Mouse (Mus musculus) midbrain, embryonic 16.5 days (tissue): ENCODE measurements at regions not wholly inside any gene's neighbourhood (a gene's known extent, or its start where the extent isn't known, plus 50 kb on each side); places are given as distances from the start of the nearest gene placed in this dataset.

Experiments
- ATAC-seq: fragments of 200-750 bp; cut with Nextera tagmentation; 2 replicates; pipeline ENCODE4 v1.8.0; 2017; ENCODE audit warnings: moderate TSS enrichment
- H3K27ac ChIP-seq: fragments of 300-500 bp; sonication (generic); 2 replicates; pipeline ENCODE4 v1.5.1; 2014; ENCODE audit warnings: mild to moderate bottlenecking, low read length, mixed read lengths
- H3K27me3 ChIP-seq: fragments of 300-500 bp; sonication (generic); 2 replicates; pipeline ENCODE4 v1.6.1; 2014; ENCODE audit warnings: low read depth, low read length, mixed read lengths; ENCODE audit not compliant: control insufficient read depth, insufficient read depth
- H3K36me3 ChIP-seq: fragments of 300-500 bp; sonication (generic); 2 replicates; pipeline ENCODE4 v1.6.1; 2014; ENCODE audit warnings: mild to moderate bottlenecking, low read length, moderate library complexity, mixed read lengths; ENCODE audit not compliant: control insufficient read depth, insufficient read depth
- H3K4me1 ChIP-seq: fragments of 300-500 bp; sonication (generic); 2 replicates; pipeline ENCODE4 v1.6.1; 2014; ENCODE audit warnings: mild to moderate bottlenecking, low read length, mixed read lengths; ENCODE audit not compliant: control insufficient read depth, insufficient read depth
- H3K4me2 ChIP-seq: fragments of 300-500 bp; sonication (generic); 2 replicates; pipeline ENCODE4 v1.6.1; 2014; ENCODE audit warnings: mild to moderate bottlenecking, low read length, mixed read lengths
- H3K4me3 ChIP-seq: fragments of 300-500 bp; sonication (generic); 2 replicates; pipeline ENCODE4 v1.5.1; 2014; ENCODE audit warnings: low read depth, mild to moderate bottlenecking, low read length, moderate library complexity, mixed read lengths
- H3K9ac ChIP-seq: fragments of 300-500 bp; sonication (generic); 2 replicates; pipeline ENCODE4 v1.6.1; 2014; ENCODE audit warnings: low read depth, low read length, mixed read lengths
- H3K9me3 ChIP-seq: fragments of 300-500 bp; sonication (generic); replicated peaks from 2 replicates; pipeline ENCODE4 v1.6.1; 2014; ENCODE audit warnings: mild to moderate bottlenecking, low read length, mixed read lengths; ENCODE audit not compliant: control insufficient read depth, poor library complexity, severe bottlenecking
- WGBS: fragments of 180-500 bp; shearing (Covaris S2); extraction: QIAGEN DNeasy Blood & Tissue Kit; methylation state at CpG from one replicate; pipeline ENCODE4 v1.1.7; 2014; 5-methylcytosine and 5-hydroxymethylcytosine counted together

DNA sequence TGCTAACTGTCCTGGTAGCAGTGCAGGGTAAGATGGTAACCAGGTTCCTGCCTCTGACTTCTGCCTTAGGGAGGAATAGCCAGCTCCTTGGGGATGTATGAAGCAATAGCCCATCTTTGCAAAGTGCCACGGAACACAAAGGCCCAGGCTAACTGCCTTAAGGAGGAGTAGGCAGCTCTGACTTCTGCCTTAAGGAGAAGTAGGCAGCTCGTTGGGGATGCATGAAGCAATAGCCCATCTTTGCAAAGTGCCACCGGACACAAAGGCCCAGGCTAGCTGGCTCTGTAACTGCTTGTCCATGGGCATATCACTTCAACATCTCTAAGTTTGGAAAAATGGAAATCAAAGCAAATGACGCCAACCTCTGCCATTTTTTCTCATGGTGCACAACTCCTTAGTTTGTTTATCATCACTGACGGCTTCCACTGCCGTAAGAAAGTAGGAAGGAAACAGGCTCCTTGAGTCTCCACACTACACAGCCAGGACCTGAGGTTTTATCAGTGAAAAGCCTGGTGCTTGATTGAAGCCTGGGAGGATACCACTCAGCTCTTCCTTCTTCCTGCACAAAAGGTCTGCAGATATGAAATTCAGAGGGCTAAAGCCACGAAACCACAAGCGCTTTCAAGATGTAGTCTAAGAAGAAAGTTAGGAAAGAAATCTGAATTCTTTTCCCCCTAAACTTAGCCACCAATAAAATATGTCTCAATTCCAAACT is 74.4 kb upstream of the Lpp start:
- Histone ChIP-seq H3K4me2 (no peak overlapping the region), H3K36me3 (no peaks in the 10 kb centered on the region), H3K9ac (no peak overlapping the region), H3K4me3 (no peak overlapping the region), H3K4me1 (no peaks in the 10 kb centered on the region), H3K27me3 (no peaks in the 10 kb centered on the region), H3K27ac (no peak overlapping the region), H3K9me3 (no peaks in the 10 kb centered on the region)
- no peak for ATAC-seq
- 85% methylated on average over 8 of the region's 8 CpGs for WGBS

DNA sequence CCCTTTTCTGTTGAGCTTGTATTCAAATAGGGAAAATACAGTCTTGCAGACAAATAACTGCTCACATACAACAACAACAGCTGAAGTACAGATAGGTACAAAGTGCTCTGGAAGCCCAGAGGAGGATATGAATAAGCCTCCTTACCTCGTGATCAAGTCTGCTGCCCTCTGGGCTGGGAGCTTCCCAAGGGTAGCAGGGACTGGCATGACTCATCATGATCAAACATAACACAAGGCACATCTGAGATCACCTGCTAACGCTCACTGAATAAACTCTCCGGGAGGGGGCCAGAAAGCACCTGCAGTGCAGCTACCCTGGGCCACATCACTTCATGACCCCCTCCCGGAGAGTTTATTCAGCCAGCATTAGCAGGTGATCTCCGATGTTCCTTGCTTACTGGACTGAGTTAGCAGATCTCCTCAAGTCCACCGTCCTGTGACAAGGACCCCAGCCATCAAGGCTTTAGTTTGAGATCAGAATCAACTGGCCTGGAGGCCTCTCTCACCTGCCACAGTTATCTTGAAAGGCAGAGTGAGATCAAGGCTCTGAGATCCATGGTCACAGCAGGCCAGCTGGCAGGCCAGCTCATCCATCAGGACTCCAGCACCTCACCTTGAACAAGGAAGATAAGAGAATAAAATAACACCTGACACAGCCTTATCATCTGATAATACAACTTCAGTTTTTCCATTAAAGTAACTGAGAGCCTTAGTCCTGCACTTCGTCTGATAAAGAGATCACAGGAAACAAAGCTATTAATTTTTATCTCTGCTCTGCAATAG is 79.6 kb upstream of the Lpp start:
- Histone ChIP-seq H3K27ac (no peak overlapping the region), H3K9ac (no peak overlapping the region), H3K4me2 (no peak overlapping the region), H3K36me3 (no peaks in the 10 kb centered on the region), H3K27me3 (no peaks in the 10 kb centered on the region), H3K4me1 (no peaks in the 10 kb centered on the region), H3K9me3 (no peaks in the 10 kb centered on the region), H3K4me3 (no peak overlapping the region)
- WGBS, result 66% methylated on average over 7 of the region's 7 CpGs
- 0 out of 2 replicates have a peak, but pooled peaks have one; percentile 32 for ATAC-seq

DNA sequence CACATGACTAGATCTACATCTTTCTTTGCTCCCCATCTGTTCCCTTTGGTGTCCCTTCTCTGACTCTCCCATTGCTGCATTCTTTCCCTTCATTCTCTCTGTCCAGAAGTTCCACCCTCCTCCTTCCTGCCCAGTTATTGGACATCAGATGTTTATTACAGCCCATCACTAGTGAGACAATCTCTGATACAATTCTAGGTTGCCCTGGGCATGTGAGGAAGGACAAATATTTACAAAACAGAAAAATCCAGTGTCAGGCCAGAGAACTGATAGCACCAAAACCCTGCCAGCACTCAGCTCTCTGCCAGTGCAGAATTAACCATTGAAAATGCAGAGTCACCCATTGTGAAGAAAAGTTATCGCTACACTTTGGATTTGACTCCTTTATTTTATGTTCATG is 87.9 kb upstream of the Lpp start:
- no peak overlapping the region for H3K9ac ChIP-seq
- H3K36me3 ChIP-seq, result no peaks in the 10 kb centered on the region
- H3K27me3 ChIP-seq, result no peaks in the 10 kb centered on the region
- WGBS, result 100% methylated on average over 1 of the region's 1 CpGs
- H3K4me2 ChIP-seq, result no peak overlapping the region
- no peaks in the 10 kb centered on the region for H3K4me1 ChIP-seq
- no peaks in the 10 kb centered on the region for H3K9me3 ChIP-seq
- no peak overlapping the region for H3K27ac ChIP-seq
- ATAC-seq, result no peak
- H3K4me3 ChIP-seq, result no peak overlapping the region

DNA sequence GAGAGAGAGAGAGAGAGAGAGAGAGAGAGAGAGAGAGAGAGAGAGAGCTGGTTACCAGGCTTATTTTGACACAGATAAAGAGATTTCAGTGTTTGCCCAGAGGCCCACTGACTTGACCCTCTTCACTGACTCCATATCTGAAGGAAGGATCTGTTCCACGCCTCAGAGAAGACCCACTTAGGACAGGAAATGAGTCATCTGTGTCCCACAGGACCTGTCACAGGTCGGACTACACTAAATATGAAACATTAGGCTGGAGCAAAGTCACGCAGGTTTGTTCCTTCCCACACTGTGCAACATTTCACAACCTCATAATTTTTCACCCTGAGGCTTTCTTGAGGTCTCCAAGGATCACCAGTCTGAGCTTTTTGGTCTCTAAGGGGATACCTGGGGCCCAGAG is 96.5 kb upstream of the Lpp start:
- Histone ChIP-seq H3K27ac (no peak overlapping the region), H3K9me3 (no peaks in the 10 kb centered on the region), H3K4me3 (no peak overlapping the region), H3K36me3 (no peaks in the 10 kb centered on the region), H3K4me1 (no peaks in the 10 kb centered on the region), H3K9ac (no peak overlapping the region), H3K4me2 (no peak overlapping the region), H3K27me3 (no peaks in the 10 kb centered on the region)
- ATAC-seq, result no peak
- WGBS, result 63% methylated on average over 3 of the region's 3 CpGs

DNA sequence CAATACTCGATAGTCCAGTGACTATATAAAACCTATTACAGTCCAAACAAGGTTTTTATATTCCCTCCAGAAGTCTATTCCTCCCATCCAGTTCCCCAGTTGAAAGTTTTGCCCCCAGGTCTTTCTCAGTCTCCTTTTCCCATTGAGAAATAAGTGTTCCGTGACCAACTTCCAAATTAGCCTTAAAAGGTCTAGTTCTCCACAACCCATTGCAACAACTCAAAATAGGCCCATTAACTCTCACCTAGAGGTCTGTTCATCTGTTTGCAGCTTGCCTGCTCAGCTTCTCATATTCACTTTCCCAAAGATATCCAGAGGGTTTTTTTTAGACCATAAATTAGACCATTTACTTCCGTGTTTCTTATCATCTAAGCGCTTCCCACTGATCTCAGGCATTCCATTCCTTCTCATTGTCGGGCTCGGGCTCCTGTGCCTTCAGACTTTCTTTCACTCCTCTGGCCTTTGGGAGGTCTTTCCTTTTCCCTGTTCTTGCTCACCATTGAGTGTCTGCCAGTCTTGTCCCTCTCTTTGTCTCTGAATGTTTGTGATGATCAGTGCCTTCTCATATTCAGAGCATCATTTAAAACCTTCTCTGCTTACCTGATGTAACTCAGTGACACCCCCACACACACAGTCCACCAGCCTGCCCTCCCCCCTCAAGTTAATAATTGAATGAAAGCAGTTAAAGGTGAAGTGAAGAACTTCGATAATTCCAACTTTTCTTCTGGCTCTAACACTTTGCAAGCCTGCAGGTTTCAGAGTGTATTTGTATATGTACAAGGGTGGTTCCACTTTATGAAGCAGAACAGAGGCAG is 97.5 kb upstream of the Lpp start:
- Histone ChIP-seq H3K4me1 (no peaks in the 10 kb centered on the region), H3K4me2 (no peak overlapping the region), H3K9ac (no peak overlapping the region), H3K4me3 (no peak overlapping the region), H3K9me3 (no peaks in the 10 kb centered on the region), H3K27ac (no peak overlapping the region), H3K36me3 (no peaks in the 10 kb centered on the region), H3K27me3 (no peaks in the 10 kb centered on the region)
- no peak for ATAC-seq
- WGBS, result 81% methylated on average over 7 of the region's 7 CpGs

DNA sequence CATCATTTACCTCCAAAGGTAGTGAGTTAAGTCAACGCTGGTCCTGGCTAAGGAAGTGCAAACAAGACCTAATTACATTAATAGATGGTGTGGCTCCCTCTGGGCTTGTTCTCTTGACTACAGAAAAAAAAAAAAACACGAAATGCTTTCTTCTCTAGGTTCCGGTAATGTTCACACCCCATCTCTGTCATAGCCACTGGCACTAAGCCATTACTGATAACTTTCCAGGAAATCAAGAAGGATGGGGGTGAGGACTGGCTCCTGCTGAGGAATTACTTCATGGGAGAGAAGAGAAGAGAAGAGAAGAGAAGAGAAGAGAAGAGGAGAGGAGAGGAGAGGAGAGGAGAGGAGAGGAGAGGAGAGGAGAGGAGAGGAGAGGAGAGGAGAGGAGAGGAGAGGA is 109.1 kb upstream of the Lpp start:
- Histone ChIP-seq H3K9ac (no peak overlapping the region), H3K4me3 (no peak overlapping the region), H3K4me1 (no peaks in the 10 kb centered on the region), H3K36me3 (no peaks in the 10 kb centered on the region), H3K9me3 (no peaks in the 10 kb centered on the region), H3K4me2 (no peak overlapping the region), H3K27ac (no peak overlapping the region), H3K27me3 (no peaks in the 10 kb centered on the region)
- ATAC-seq, result no peak
- WGBS, result 83% methylated on average over 3 of the region's 3 CpGs

DNA sequence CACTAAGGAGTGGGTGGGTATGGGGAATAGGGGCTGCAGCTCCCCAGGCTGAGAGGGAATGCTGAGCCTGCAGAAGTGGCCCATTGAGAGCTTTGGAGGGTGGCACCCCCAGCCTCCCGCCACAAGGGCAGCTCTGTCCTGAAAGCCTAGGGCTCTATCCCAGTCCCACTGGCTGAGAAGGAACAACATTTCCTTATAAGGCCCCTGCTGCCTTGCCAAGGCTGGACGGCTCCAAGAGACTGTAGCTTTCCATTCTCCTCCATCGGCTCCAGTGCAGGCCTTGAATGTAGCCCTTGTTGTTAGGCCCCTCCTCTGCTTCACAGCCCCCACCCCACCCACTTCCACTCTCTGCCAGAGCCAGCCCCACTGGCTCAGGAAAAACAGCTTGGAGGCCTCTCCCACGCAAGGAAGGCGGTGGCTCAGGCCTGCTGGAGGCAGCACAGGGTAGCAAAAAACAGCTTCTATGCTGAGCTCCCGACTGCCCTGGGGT is 111.1 kb upstream of the Lpp start:
- ATAC-seq, result peak; percentile 96
- peak overlapping the region; percentile 17; the same call in 1 of the 2 replicates for H3K27ac ChIP-seq

DNA sequence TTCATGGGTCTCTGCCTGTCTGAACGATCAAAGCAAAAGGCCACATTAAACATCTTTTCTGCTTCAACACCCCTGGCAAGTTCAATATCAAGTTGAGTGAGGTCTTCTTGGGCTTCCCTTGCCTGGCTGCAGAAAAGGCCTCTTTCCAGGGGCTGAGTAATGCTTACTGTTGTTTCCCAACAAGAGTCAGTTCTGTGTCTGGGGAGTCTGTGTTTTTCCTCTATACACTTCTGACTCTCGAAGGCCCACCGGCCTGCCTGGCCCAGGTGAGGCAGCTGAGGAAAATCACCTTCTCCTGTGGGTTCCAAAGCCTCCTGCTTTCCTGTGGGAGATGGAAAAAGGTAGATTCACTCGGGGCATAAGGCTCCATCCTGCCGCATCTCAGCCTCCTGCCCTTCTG is 111.7 kb upstream of the Lpp start:
- ATAC-seq, result no peak
- no peak overlapping the region for H3K4me2 ChIP-seq
- no peak overlapping the region for H3K9ac ChIP-seq
- peak overlapping the region; percentile 17; the same call in 1 of the 2 replicates for H3K27ac ChIP-seq
- H3K4me1 ChIP-seq, result no peaks in the 10 kb centered on the region
- H3K27me3 ChIP-seq, result no peaks in the 10 kb centered on the region
- no peak overlapping the region for H3K4me3 ChIP-seq
- no peaks in the 10 kb centered on the region for H3K9me3 ChIP-seq
- 69% methylated on average over 5 of the region's 5 CpGs for WGBS
- H3K36me3 ChIP-seq, result no peaks in the 10 kb centered on the region

More for the DNA sequence above, 111.1 kb upstream of the Lpp start:
- H3K9ac ChIP-seq, result no peak overlapping the region
- 31% methylated on average over 6 of the region's 6 CpGs for WGBS
- H3K4me3 ChIP-seq, result no peak overlapping the region
- no peaks in the 10 kb centered on the region for H3K9me3 ChIP-seq
- no peaks in the 10 kb centered on the region for H3K4me1 ChIP-seq
- no peak overlapping the region for H3K4me2 ChIP-seq
- H3K27me3 ChIP-seq, result no peaks in the 10 kb centered on the region
- no peaks in the 10 kb centered on the region for H3K36me3 ChIP-seq
